Mouse (Mus musculus) spleen, adult 2 months (tissue): ENCODE measurements at regions not wholly inside any gene's neighbourhood (a gene's known extent, or its start where the extent isn't known, plus 50 kb on each side); places are given as distances from the start of the nearest gene placed in this dataset.

Experiments used
- DNase-seq, 2 experiments: peaks; one replicate each; pipeline versions ENCODE4 v3.0.0 to v3.0.0-alpha.2; 2012 to 2021; ENCODE audit warnings: low spot score in 2 of 2, low read depth in 1 of 2
- H3K27ac ChIP-seq: fragments of 200-500 bp; 2 replicates; pipeline ENCODE4 v1.5.1; 2012; ENCODE audit warnings: low read length, inconsistent platforms; ENCODE audit not compliant: insufficient read depth
- H3K27me3 ChIP-seq: fragments of 200-500 bp; 2 replicates; pipeline ENCODE4 v1.6.1; 2012; ENCODE audit warnings: mild to moderate bottlenecking, moderate library complexity, low read length, inconsistent platforms; ENCODE audit not compliant: control insufficient read depth, insufficient read depth
- H3K36me3 ChIP-seq: fragments of 200-500 bp; 2 replicates; pipeline ENCODE4 v1.6.1; 2012; ENCODE audit warnings: mild to moderate bottlenecking, low read length, inconsistent platforms; ENCODE audit not compliant: control insufficient read depth, insufficient read depth
- H3K4me1 ChIP-seq: fragments of 200-500 bp; 2 replicates; pipeline ENCODE4 v1.6.1; 2011; ENCODE audit warnings: inconsistent platforms; ENCODE audit not compliant: control insufficient read depth, insufficient read depth, insufficient read length
- H3K4me3 ChIP-seq: fragments of 200-500 bp; 2 replicates; pipeline ENCODE4 v1.5.1; 2011; ENCODE audit warnings: mild to moderate bottlenecking, inconsistent platforms; ENCODE audit not compliant: insufficient read depth, insufficient read length; ENCODE audit errors: extremely low read depth
- CTCF ChIP-seq: fragments of 200-500 bp; IDR thresholded peaks from 2 replicates; pipeline ENCODE4 v1.5.1; 2011; ENCODE audit warnings: mild to moderate bottlenecking, inconsistent platforms; ENCODE audit not compliant: insufficient read depth, insufficient read length, insufficient replicate concordance; ENCODE audit errors: extremely low read depth
- POLR2A ChIP-seq: fragments of 200-500 bp; IDR thresholded peaks from 2 replicates; pipeline ENCODE4 v1.6.1; 2011; ENCODE audit warnings: low read depth, low read length, inconsistent platforms
- WGBS: fragments of 180-500 bp; shearing (Covaris S2); methylation state at CpG from one replicate; pipeline ENCODE4 v1.1.7; 2018; 5-methylcytosine and 5-hydroxymethylcytosine counted together

DNA sequence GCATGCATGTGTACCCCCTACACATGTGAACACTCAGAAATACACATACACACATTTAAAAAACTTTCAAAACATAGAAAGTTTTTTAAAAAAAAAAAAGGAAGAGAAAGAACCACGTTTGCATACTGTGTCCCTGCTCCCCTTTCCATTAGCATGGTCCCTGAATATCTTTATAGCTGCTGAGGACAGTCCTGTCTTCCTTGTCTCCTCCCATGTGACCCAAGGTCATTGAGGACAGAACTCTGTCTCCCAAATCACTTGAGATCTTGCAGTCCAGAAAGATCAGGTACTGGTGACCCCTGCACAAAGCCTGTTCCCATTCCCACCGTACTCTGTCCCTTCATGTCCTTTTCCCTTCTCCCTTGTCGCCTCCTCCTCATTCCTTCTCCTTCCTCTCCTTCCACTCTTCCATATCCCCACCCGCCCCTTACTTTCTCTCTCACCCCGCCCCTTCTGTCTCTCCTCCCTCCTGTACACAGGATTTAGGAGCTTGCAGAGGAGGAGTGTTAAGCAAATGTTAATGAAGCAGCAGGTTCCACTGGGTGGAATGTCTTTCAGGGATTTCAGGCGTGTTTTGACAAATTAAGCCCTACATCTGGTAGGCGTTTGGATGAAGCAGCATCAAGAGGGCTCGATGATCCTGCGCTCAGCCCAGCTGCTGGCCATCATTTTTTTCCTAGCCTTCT, 125.6 kb downstream of the Cxcl12 start:
- Histone ChIP-seq H3K4me1 (no peaks in the 10 kb centered on the region), H3K27ac (no peak overlapping the region), H3K36me3 (no peaks in the 10 kb centered on the region), H3K27me3 (no peaks in the 10 kb centered on the region), H3K4me3 (no peak overlapping the region)
- 74% methylated on average over 9 of the region's 9 CpGs for WGBS
- TF ChIP-seq POLR2A (no peak), CTCF (no peak)
- no peak for DNase-seq

- 97% methylated on average over 2 of the region's 2 CpGs for WGBS
- Histone ChIP-seq H3K36me3 (no peaks in the 10 kb centered on the region), H3K4me3 (no peak overlapping the region), H3K27ac (no peak overlapping the region), H3K4me1 (no peaks in the 10 kb centered on the region), H3K27me3 (no peaks in the 10 kb centered on the region)
- no peak for TF ChIP-seq POLR2A
- TF ChIP-seq CTCF: no peak
- DNase-seq: no peak
These were observed 129.6 kb downstream of the Cxcl12 start for GRCm38 (mm10) chr6:117297918-117298317.

- no peak for DNase-seq
- H3K4me1 ChIP-seq: no peaks in the 10 kb centered on the region
- H3K27me3 ChIP-seq: no peaks in the 10 kb centered on the region
- H3K27ac ChIP-seq: no peak overlapping the region
- H3K36me3 ChIP-seq: no peaks in the 10 kb centered on the region
- TF ChIP-seq POLR2A (no peak), CTCF (no peak)
- H3K4me3 ChIP-seq: no peak overlapping the region
- WGBS: 81% methylated on average over 7 of the region's 7 CpGs
These were observed 131.4 kb downstream of the Cxcl12 start for GRCm38 (mm10) chr6:117299503-117300288.

GRCm38 (mm10) chr6:117303361-117303760, 135.0 kb downstream of the Cxcl12 start:
- H3K4me1 ChIP-seq: no peaks in the 10 kb centered on the region
- DNase-seq: no peak
- no peaks in the 10 kb centered on the region for H3K36me3 ChIP-seq
- H3K4me3 ChIP-seq: no peak overlapping the region
- no peak overlapping the region for H3K27ac ChIP-seq
- 71% methylated on average over 5 of the region's 5 CpGs for WGBS
- TF ChIP-seq POLR2A: no peak
- no peak for TF ChIP-seq CTCF
- H3K27me3 ChIP-seq: no peaks in the 10 kb centered on the region

GRCm38 (mm10) chr6:117305736-117306250, 137.5 kb downstream of the Cxcl12 start:
- WGBS: 60% methylated on average over 4 of the region's 4 CpGs
- H3K36me3 ChIP-seq: no peaks in the 10 kb centered on the region
- TF ChIP-seq POLR2A (no peak), CTCF (no peak)
- H3K27me3 ChIP-seq: no peaks in the 10 kb centered on the region
- no peaks in the 10 kb centered on the region for H3K4me1 ChIP-seq
- no peak overlapping the region for H3K4me3 ChIP-seq
- no peak for DNase-seq
- H3K27ac ChIP-seq: no peak overlapping the region

DNA sequence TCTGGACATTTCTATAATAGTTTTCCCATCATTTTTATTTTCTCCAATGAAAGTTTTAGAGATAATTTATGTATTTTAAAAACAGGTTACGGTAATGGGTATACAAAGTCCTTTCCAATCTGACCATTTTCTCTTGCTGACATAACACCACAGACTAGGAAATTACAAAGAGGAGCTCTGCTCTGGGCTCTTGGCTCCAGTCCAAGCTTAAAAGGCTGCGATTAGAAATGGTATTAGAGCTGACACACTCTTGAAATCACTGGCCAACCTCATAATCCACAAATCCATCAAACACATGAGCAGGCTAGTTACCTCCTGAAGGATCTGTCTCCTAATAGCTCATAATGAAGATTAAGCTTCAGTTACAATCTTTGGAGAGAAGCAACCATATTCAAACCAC, 140.3 kb downstream of the Cxcl12 start:
- Histone ChIP-seq H3K4me1 (no peaks in the 10 kb centered on the region), H3K36me3 (no peaks in the 10 kb centered on the region), H3K27me3 (no peaks in the 10 kb centered on the region), H3K27ac (no peak overlapping the region), H3K4me3 (no peak overlapping the region)
- no peak for DNase-seq
- 74% methylated on average over 2 of the region's 2 CpGs for WGBS
- TF ChIP-seq CTCF (no peak), POLR2A (no peak)
